Mouse (Mus musculus) C2C12 (cell line): ENCODE measurements around the gene Pgm1. TPM values are rescaled to one million over a fixed set of nuclear protein-coding genes. Genes with fewer than 3 reads are reported as not detected.
A peak's percentile ranks its signal among the peaks of the same experiment; 100 is the strongest.

Experiments
- H3K27me3 ChIP-seq: one replicate; pipeline ENCODE4 v1.6.1; 2011; ENCODE audit not compliant: control insufficient read depth, insufficient read depth, insufficient read length
- H3K36me3 ChIP-seq: one replicate; pipeline ENCODE4 v1.6.1; 2011; ENCODE audit not compliant: control insufficient read depth, insufficient read depth
- H3K4me3 ChIP-seq: one replicate; pipeline ENCODE4 v1.5.1; 2011; ENCODE audit warnings: mild to moderate bottlenecking, control low read depth; ENCODE audit not compliant: poor library complexity, insufficient read depth, severe bottlenecking
- H3K79me2 ChIP-seq: one replicate; pipeline ENCODE4 v1.6.1; 2011; ENCODE audit not compliant: control insufficient read depth, insufficient read depth
- H3K79me3 ChIP-seq: one replicate; pipeline ENCODE4 v1.6.1; 2011; ENCODE audit warnings: low read depth, control low read depth
- H3ac ChIP-seq: one replicate; pipeline ENCODE3; 2011; ENCODE audit warnings: low read depth; ENCODE audit not compliant: control insufficient read depth, insufficient read length
- CEBPB ChIP-seq: IDR thresholded peaks from one replicate; pipeline ENCODE4 v1.6.1; 2011; ENCODE audit warnings: low read depth, mild to moderate bottlenecking, control low read depth, moderate library complexity
- CTCF ChIP-seq: IDR thresholded peaks from one replicate; pipeline ENCODE4 v1.5.1; 2011; ENCODE audit not compliant: control insufficient read depth, insufficient read depth, insufficient read length
- FOSL1 ChIP-seq: IDR thresholded peaks from one replicate; pipeline ENCODE4 v1.8.0; 2011; ENCODE audit warnings: mild to moderate bottlenecking, low read length; ENCODE audit not compliant: poor library complexity, insufficient read depth, severe bottlenecking
- MAX ChIP-seq: IDR thresholded peaks from one replicate; pipeline ENCODE4 v1.6.1; 2011; ENCODE audit warnings: mild to moderate bottlenecking, control low read depth
- MYOD1 ChIP-seq: IDR thresholded peaks from one replicate; pipeline ENCODE4 v1.6.1; 2011; ENCODE audit warnings: low read depth; ENCODE audit not compliant: control insufficient read depth, insufficient read length
- MYOG ChIP-seq: IDR thresholded peaks from one replicate; pipeline ENCODE4 v1.6.1; 2011; ENCODE audit not compliant: control insufficient read depth, insufficient read length; ENCODE audit errors: extremely low read depth
- USF1 ChIP-seq: IDR thresholded peaks from one replicate; pipeline ENCODE4 v1.6.1; 2011; ENCODE audit warnings: low read depth, mild to moderate bottlenecking, control low read depth, moderate library complexity
- polyA plus RNA-seq: library from polyadenylated mRNA; unstranded; fragments of >200 nt; fragmentation: generic; extraction: Trizol; gene quantifications from one replicate; pipeline ENCODE4 v1.2.1, GENCODE M21; 2012; ENCODE audit warnings: missing spikeins

Gene Pgm1
- polyA plus RNA-seq, 1 experiment = 41.0 TPM

DNA sequence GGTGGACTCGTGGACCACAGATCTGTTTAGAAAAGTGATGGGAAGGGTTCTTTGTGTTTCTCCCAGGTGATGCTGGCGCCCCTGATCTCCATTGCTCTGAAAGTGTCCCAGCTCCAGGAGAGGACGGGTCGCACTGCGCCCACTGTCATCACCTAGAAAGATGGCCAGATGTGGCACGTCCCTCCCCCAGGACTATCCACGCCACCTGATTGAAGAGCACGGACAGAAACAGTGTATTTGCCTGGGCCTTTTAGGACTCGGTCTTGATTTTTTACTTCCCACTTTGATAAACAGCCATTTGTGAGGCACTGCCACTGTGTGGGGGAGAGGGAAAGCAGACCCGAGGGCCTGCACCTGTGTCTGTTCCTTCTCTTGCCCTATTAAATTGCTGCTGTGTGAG is 57.4 kb downstream of the Pgm1 start:
- H3K36me3 ChIP-seq = peaks cover 6% of the 10 kb centered on the region
- H3K79me3 ChIP-seq = no peaks in the 10 kb centered on the region
- no peak overlapping the region for H3ac ChIP-seq
- H3K27me3 ChIP-seq = no peaks in the 10 kb centered on the region
- no peak for TF ChIP-seq MYOG
- no peak for TF ChIP-seq CTCF
- TF ChIP-seq USF1 = no peak
- TF ChIP-seq MYOD1 = no peak
- no peaks in the 10 kb centered on the region for H3K79me2 ChIP-seq
- H3K4me3 ChIP-seq = no peak overlapping the region

DNA sequence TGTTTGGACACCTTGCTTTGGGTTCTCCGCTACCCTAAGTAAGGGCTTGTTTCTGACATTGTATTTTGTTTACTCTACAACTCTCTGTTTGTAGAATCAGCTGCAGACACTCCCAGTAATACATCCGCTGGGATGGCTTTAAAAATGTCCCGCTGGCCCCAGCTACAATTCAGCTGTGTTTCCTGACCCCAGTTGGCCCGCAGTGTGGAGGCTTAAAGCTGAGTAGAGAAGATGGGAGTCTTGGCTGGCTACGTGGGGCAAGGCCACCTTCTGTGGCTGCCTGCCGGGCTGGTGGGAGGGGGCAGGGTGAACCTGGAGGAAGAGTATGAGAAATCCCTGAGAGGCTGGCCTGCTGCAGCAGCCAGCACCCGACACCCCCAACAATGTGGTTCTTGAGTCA is 59.6 kb downstream of the Pgm1 start:
- no peak overlapping the region for H3ac ChIP-seq
- peaks cover 3% of the 10 kb centered on the region for H3K36me3 ChIP-seq
- H3K4me3 ChIP-seq = no peak overlapping the region
- H3K79me3 ChIP-seq = no peaks in the 10 kb centered on the region
- no peaks in the 10 kb centered on the region for H3K27me3 ChIP-seq
- TF ChIP-seq MAX (no peak), MYOG (no peak), MYOD1 (no peak), CEBPB (no peak), USF1 (no peak), FOSL1 (no peak), CTCF (no peak)
- H3K79me2 ChIP-seq = no peaks in the 10 kb centered on the region

DNA sequence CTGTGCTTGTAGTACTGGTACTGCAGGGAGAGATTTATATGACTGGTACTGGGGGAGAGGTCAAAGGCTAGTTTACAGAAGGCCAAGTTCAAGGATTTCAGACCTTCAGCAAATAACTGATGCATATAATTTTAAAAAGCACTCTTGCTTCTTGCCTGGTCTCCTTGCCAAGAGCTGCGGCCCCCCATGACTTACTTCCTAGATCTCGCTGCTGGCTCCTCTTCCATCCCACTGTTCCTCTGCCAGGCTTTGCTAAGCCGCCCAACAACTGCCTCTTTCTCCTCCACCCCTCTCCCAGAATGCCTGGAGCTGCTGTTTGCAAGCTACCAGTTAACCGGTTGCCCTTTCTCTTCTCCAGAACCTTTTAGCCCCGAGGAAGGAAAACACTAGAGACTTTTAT is 71.8 kb downstream of the Pgm1 start:
- no peak overlapping the region for H3K4me3 ChIP-seq
- no peaks in the 10 kb centered on the region for H3K79me3 ChIP-seq
- no peaks in the 10 kb centered on the region for H3K27me3 ChIP-seq
- TF ChIP-seq FOSL1 (no peak), USF1 (no peak), MYOG (no peak), CTCF (no peak), MYOD1 (no peak), MAX (no peak), CEBPB (no peak)
- no peaks in the 10 kb centered on the region for H3K79me2 ChIP-seq
- no peaks in the 10 kb centered on the region for H3K36me3 ChIP-seq
- no peak overlapping the region for H3ac ChIP-seq

DNA sequence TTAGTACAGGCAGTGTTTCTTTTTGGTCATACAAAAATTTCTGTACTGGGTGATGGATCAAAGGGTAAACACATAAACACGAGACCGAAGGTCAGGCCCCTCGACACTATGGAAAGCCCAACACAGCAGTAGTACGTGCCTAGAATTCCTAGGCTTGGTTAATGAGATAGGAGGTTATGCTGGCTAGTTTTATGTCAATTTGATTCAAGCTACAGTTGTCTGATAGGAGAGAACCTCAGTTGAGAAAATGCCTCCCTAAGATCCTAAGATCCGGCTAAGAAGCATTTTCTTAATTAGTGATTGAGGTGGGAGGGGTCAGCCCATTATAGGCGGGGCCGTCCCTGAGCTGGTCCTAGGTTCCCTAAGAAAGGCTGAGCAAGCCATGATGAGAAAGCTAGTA is 72.6 kb downstream of the Pgm1 start:
- TF ChIP-seq CEBPB = no peak
- TF ChIP-seq MAX = no peak
- no peak for TF ChIP-seq USF1
- TF ChIP-seq MYOD1 = no peak
- no peak for TF ChIP-seq MYOG
- no peak for TF ChIP-seq FOSL1
- TF ChIP-seq CTCF = no peak
- Histone ChIP-seq H3K27me3 (no peaks in the 10 kb centered on the region), H3K79me2 (no peaks in the 10 kb centered on the region), H3K4me3 (no peak overlapping the region), H3ac (no peak overlapping the region), H3K36me3 (no peaks in the 10 kb centered on the region), H3K79me3 (no peaks in the 10 kb centered on the region)

DNA sequence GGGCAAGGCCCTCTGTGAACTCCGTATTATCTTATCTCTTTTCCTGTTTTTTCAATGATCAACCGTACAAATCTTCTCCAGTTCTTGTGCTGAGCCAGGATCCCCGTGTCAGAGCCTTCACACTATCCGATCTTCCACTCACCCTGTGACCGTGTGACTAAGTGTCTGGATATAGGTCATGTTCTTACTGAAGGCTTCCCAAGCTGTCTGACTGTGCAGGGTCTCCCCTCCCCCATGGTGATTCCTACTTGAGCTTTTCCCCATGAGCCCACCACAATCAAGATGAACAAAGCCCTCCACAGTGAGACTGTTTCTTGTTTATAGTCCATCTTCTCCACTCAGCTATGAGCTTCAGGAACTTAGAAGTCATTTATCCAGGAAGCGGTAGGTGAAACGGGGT is 78.5 kb downstream of the Pgm1 start:
- Histone ChIP-seq H3K79me2 (no peaks in the 10 kb centered on the region), H3K27me3 (peaks cover 3% of the 10 kb centered on the region), H3K79me3 (no peaks in the 10 kb centered on the region), H3ac (no peak overlapping the region), H3K36me3 (no peaks in the 10 kb centered on the region), H3K4me3 (no peak overlapping the region)
- TF ChIP-seq FOSL1 (no peak), CEBPB (no peak), USF1 (no peak), MYOD1 (no peak), CTCF (no peak), MYOG (no peak), MAX (no peak)

DNA sequence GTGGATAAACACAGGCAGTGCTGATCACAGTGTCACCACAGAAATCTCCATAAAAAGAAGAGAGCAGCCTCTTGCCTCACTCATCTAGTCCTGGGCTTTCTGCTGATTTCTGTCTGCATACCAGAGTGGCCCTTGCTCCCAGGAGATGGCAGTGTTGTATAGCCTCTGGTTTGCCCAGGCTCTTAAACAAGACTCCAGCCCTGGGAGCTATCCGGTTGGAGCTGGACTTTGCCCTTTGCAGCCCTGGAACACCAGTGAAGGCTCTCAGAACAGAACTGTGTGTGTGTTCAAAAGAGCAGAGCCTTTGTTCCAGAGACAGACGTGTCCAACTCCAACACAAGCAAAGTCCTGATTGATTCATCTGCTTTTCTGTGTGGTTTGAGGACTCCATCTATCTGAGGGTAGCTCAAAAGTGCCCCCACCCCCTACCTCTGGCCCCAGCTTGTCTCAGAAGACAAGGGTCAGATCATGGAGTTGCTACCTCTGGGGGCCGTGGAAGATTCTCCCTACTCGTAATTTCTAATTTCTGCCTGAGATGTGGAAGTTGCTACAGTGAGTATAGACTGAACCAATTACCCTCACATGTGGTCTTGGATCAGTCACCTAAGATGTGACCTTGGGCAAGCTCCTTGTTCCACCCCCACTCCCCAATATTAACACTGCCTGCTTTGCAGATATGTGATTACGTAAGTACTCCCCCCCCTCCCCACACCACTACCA is 79.3 kb downstream of the Pgm1 start:
- H3K27me3 ChIP-seq = peaks cover 3% of the 10 kb centered on the region
- no peaks in the 10 kb centered on the region for H3K79me2 ChIP-seq
- no peaks in the 10 kb centered on the region for H3K36me3 ChIP-seq
- peak; percentile 52 for TF ChIP-seq CTCF
- no peak for TF ChIP-seq CEBPB
- no peak for TF ChIP-seq MYOG
- TF ChIP-seq FOSL1 = no peak
- no peak for TF ChIP-seq MAX
- no peak for TF ChIP-seq MYOD1
- no peak for TF ChIP-seq USF1
- no peak overlapping the region for H3ac ChIP-seq
- no peak overlapping the region for H3K4me3 ChIP-seq
- no peaks in the 10 kb centered on the region for H3K79me3 ChIP-seq
